Mouse (Mus musculus) midbrain, embryonic 10.5 days (tissue): ENCODE measurements around the gene Mbd5. TPM values are rescaled to one million over a fixed set of nuclear protein-coding genes. Genes with fewer than 3 reads are reported as not detected.

Experiments used
- DNase-seq: peaks from one replicate; pipeline ENCODE4 v3.0.0-alpha.2; 2017; ENCODE audit warnings: low spot score
- H3K27ac ChIP-seq: fragments of 300-500 bp; sonication (generic); replicated peaks from 2 replicates; pipeline ENCODE4 v1.5.1; 2016; ENCODE audit warnings: mild to moderate bottlenecking
- H3K27me3 ChIP-seq: fragments of 300-500 bp; sonication (generic); 2 replicates; pipeline ENCODE4 v1.6.1; 2016; ENCODE audit warnings: low read depth, mild to moderate bottlenecking; ENCODE audit not compliant: poor library complexity, severe bottlenecking
- H3K36me3 ChIP-seq: fragments of 300-500 bp; sonication (generic); 2 replicates; pipeline ENCODE4 v1.6.1; 2016; ENCODE audit warnings: mild to moderate bottlenecking, moderate library complexity
- H3K4me1 ChIP-seq: fragments of 300-500 bp; sonication (generic); 2 replicates; pipeline ENCODE4 v1.6.1; 2016
- H3K4me3 ChIP-seq: fragments of 300-500 bp; sonication (generic); 2 replicates; pipeline ENCODE4 v1.5.1; 2016; ENCODE audit warnings: mild to moderate bottlenecking, moderate library complexity
- H3K9me3 ChIP-seq: fragments of 300-500 bp; sonication (generic); replicated peaks from 2 replicates; pipeline ENCODE4 v1.6.1; 2016; ENCODE audit warnings: mild to moderate bottlenecking
- WGBS: fragments of 180-500 bp; shearing (Covaris S2); methylation state at CpG from one replicate; pipeline ENCODE4 v1.1.7; 2016; 5-methylcytosine and 5-hydroxymethylcytosine counted together
- polyA plus RNA-seq: library from polyadenylated mRNA; unstranded; fragments of >200 nt; fragmentation: Nextera tagmentation; extraction: Ambion mirVana; gene quantifications from 2 replicates; pipeline ENCODE4 v1.2.1, GENCODE M21; 2016

The Mbd5 gene
- polyA plus RNA-seq, 1 experiment from 2014 or later: 21.9 TPM

DNA sequence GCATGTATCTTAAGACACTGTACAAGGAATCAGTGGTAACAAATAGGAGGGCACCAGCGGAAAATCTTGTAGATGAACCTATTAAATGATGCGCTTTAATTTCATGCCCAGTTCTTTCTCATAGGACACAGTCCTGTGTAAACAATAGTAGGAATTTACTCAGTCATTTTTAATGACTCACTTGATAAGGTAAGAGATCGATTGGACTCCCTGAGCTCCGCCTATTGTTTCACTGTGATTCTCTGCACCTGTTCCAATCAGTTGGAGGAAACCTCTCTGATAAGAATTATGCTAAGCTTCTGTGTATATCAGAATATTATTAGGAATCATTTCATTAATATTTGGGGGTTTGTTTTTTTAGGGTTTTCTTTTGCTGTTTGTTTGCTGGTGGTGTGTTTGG lies 100.7 kb downstream of the Mbd5 start:
- Histone ChIP-seq H3K27ac (no peak overlapping the region), H3K4me3 (no peak overlapping the region), H3K9me3 (peaks cover 7% of the 10 kb centered on the region; the same call in 1 of the 2 replicates), H3K27me3 (no peaks in the 10 kb centered on the region), H3K4me1 (no peaks in the 10 kb centered on the region), H3K36me3 (no peaks in the 10 kb centered on the region)
- 96% methylated on average over 4 of the region's 4 CpGs for WGBS
- DNase-seq: no peak

DNA sequence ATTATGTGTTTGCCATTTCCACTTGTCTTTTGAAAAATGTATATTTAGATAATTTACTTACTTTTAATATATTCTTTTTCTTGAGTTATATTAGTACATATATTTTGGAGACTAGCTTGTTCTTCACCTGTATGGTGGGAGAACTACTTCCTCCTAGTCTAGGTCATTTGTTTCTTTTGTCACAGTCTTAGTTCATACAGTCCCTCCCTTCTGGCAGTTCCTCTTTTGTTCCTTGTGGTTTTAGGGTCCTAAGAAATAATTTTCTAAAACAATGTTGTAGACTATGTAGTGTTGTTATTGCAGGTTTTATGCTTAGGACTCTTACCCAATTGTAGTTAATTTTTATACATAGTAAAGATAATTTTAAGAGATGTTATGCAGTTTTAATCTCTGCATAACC lies 118.6 kb downstream of the Mbd5 start:
- Histone ChIP-seq H3K27ac (no peak overlapping the region), H3K27me3 (no peaks in the 10 kb centered on the region), H3K36me3 (no peaks in the 10 kb centered on the region), H3K4me1 (no peaks in the 10 kb centered on the region), H3K9me3 (no peaks in the 10 kb centered on the region), H3K4me3 (no peak overlapping the region)
- no peak for DNase-seq

DNA sequence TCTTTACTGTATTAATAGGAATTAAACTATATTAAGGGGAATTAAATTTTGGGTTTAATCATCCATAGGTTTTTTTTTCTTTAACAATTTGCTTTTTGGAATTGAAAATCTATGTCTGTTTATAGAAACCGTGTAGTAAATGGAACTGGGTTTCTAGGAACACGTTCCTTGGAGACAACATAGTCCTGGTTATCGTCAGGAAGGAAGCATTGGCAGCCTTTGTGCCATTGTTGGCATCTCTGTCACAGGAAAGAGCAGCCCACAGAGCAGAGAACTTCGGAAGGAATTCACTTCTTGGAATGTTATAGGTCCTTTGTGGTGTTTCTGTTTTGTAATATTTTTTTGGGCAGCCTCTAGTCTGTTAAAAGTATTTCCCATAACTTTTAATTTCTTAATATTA lies 135.7 kb downstream of the Mbd5 start:
- WGBS: 87% methylated on average over 4 of the region's 4 CpGs
- DNase-seq: no peak
- Histone ChIP-seq H3K9me3 (no peaks in the 10 kb centered on the region), H3K27ac (no peak overlapping the region), H3K4me3 (no peak overlapping the region), H3K36me3 (no peaks in the 10 kb centered on the region), H3K4me1 (no peaks in the 10 kb centered on the region), H3K27me3 (no peaks in the 10 kb centered on the region)

DNA sequence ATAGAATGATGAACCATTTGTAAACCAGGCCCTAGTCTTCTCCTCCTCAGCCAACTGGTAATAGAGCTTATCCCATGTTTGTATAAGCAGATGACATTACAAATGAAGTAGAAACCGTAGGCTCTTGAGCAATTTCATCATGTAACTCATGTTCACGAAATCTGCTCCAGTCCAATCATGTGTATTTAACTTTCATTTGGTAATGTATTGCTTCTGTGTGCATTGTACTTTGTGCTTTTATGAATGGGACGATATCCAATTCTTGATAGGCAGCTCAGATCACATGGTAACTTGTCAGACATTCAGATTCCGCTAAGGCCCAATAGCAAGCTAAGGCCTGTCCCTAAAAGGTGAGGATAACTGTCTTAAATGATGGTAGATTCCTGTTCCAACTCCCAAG lies 141.5 kb downstream of the Mbd5 start:
- no peak for DNase-seq
- 95% methylated on average over 4 of the region's 4 CpGs for WGBS
- Histone ChIP-seq H3K4me1 (no peaks in the 10 kb centered on the region), H3K27me3 (no peaks in the 10 kb centered on the region), H3K9me3 (no peaks in the 10 kb centered on the region), H3K27ac (no peak overlapping the region), H3K4me3 (no peak overlapping the region), H3K36me3 (no peaks in the 10 kb centered on the region)

DNA sequence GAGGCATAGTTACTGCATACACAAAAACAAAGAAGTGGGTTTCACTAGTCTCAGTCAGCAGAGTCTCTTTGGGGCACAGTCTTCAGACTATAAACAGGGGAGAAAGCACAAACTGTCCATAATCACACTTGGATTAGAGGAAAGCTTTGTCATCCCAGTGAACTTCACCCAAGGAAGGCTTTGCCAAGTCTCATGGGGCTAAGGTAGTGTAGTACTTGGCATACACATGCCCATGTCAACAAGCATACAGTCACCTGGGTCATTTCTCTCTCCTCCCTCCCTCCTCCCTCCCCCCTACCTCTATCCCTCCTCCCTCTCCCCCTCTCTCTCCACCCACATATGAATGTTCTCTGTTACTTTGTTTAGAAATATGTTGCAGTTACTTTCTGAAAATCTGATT lies 147.5 kb downstream of the Mbd5 start:
- no peaks in the 10 kb centered on the region for H3K4me1 ChIP-seq
- no peak overlapping the region for H3K27ac ChIP-seq
- H3K4me3 ChIP-seq: no peak overlapping the region
- H3K9me3 ChIP-seq: no peaks in the 10 kb centered on the region
- DNase-seq: no peak
- peaks cover 10% of the 10 kb centered on the region for H3K36me3 ChIP-seq
- H3K27me3 ChIP-seq: no peaks in the 10 kb centered on the region

DNA sequence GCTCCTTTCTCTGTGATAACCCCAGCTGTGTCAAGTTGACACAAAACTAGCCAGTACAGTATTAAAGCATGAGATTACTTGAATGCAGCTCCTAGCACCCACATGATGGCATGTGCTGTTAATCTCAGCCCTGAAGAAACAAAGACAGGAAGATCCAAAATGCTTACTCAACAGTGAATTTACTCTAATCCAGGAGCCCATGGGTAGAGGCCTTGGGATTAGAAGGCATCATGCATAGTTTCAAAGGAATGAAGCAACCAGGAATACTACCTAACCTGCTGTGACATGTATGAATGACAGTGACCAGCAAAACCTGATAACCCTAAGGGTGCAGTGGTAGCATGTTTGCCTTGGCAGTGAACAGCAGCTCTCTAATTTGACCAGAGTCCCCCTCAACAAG lies 159.6 kb downstream of the Mbd5 start:
- no peak overlapping the region for H3K27ac ChIP-seq
- no peaks in the 10 kb centered on the region for H3K9me3 ChIP-seq
- H3K36me3 ChIP-seq: 0 out of 2 replicates have a peak, but pooled peaks cover 4% of the 10 kb centered on the region
- no peak for DNase-seq
- no peaks in the 10 kb centered on the region for H3K27me3 ChIP-seq
- H3K4me3 ChIP-seq: no peak overlapping the region
- no peaks in the 10 kb centered on the region for H3K4me1 ChIP-seq

DNA sequence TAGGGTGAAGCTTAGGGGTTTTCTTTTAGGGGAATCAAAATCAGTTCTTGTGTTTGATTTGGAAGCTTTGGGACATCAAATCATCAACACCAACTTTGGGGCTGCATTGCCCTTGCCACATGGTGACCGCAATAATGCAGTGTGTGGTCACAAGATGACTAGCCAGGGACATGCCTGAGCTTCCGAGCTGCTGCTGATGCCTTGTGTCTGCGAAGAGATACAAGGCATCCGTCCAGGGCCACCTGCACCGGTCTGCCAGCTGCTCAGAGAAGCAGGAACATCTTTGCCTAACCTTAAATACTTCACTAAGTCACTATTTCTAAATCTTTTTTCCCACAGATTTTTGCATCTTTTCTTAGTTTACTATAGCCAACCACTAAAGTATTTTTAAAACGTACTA lies 170.6 kb downstream of the Mbd5 start:
- H3K27ac ChIP-seq: no peak overlapping the region
- H3K4me1 ChIP-seq: no peaks in the 10 kb centered on the region
- H3K27me3 ChIP-seq: no peaks in the 10 kb centered on the region
- WGBS: 94% methylated on average over 6 of the region's 6 CpGs
- DNase-seq: no peak
- no peaks in the 10 kb centered on the region for H3K9me3 ChIP-seq
- 0 out of 2 replicates have a peak, but pooled peaks cover 3% of the 10 kb centered on the region for H3K36me3 ChIP-seq
- H3K4me3 ChIP-seq: no peak overlapping the region

DNA sequence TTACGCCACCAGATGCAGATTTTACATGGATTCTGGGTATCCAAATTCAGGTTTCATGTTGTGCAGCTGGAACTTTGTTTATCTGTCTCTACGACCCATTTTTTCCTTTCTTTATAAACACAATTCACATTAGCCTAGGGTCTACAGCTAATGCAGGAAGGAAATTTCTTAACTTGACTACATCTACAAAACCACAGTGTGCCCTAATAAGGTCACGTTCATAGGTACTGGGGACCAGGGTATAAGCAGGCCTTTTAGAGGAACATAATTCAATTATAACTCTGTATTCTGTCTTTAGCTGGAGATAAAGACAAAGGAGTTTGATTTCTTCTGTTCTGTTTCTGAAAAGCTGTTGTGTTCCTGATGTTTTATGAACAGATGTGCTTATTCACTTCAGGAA lies 172.3 kb downstream of the Mbd5 start:
- H3K36me3 ChIP-seq: 0 out of 2 replicates have a peak, but pooled peaks cover 3% of the 10 kb centered on the region
- WGBS: 94% methylated on average over 3 of the region's 3 CpGs

DNA sequence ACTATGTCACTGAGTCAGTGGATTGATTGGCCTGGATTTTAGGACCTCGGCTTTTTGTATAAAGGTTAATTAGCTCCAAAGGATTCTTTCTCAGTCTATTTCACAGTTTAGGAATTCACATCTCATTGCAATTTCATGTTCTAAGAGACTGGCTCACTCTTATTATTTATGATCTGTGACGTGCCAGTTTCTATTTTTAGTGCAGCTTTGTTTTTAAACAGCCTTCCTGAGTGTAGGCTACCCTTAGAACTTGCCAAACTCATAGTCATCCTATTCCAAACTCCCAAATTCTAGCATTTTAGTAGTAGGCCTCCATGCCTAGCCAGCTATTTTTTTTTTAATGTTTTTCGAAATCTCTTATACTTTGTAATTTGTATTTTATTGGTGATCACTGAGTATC lies 192.9 kb downstream of the Mbd5 start:
- H3K4me1 ChIP-seq: no peaks in the 10 kb centered on the region
- H3K27me3 ChIP-seq: no peaks in the 10 kb centered on the region
- H3K9me3 ChIP-seq: no peaks in the 10 kb centered on the region
- DNase-seq: no peak
- WGBS: 93% methylated on average over 3 of the region's 3 CpGs
- no peaks in the 10 kb centered on the region for H3K36me3 ChIP-seq
- no peak overlapping the region for H3K4me3 ChIP-seq
- H3K27ac ChIP-seq: no peak overlapping the region

More for the DNA sequence above, 172.3 kb downstream of the Mbd5 start:
- H3K4me3 ChIP-seq: no peak overlapping the region
- no peak overlapping the region for H3K27ac ChIP-seq
- no peaks in the 10 kb centered on the region for H3K4me1 ChIP-seq
- H3K9me3 ChIP-seq: no peaks in the 10 kb centered on the region
- no peak for DNase-seq
- no peaks in the 10 kb centered on the region for H3K27me3 ChIP-seq

DNA sequence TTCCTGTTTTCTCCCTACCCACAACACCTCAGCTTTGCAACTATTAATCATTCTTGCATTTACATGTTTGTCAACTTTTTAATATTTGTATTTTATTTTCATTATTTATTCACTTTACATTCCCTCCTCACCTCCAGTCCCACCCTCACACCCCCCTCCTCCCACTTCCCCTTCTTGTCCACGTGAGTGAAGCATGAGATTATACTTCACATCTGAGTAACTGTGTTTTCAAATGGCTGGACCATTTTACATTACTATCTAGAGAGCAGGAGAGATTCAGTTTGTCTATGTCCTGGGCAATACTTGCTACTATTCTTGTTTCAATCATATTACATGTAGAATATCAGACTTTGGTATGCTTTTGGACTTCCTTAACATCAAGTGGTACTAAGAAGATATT lies 204.3 kb downstream of the Mbd5 start:
- Histone ChIP-seq H3K27me3 (no peaks in the 10 kb centered on the region), H3K4me3 (no peak overlapping the region), H3K27ac (no peak overlapping the region), H3K36me3 (no peaks in the 10 kb centered on the region; the same call in 1 of the 2 replicates), H3K4me1 (no peaks in the 10 kb centered on the region), H3K9me3 (no peaks in the 10 kb centered on the region)
- no peak for DNase-seq
- 81% methylated on average over 1 of the region's 1 CpGs for WGBS

DNA sequence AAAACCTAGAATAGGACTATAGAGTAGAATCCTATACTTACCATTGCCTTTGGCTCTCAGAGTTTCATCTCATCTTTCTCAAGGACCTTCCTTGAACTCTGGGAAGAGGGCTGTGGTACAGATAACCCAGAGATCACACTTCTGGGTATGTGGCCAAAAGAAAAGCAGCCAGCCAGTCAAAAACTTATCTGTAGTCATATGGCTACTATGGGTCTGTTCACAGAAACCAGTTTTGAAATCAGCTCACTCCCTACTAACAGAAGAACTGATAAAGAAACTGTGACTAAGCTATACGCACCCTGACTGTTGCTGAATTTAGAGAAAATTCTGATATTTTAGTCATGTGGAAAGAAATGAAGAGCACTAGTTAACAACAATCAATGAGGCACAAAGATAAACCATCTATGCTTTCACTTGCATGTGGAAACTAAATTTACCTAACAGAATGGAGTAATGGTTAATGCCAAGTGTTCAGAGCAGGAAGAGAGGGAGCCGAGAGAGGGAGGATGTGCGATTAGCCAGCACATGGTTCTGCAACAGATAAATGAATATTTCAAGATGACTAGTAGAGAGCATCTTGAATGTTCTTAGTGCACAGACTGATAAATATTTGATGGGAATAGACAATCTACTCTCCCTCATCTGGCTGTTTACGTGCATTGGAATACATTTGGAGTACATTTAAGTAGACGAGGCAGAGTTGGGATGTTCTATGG lies 211.1 kb downstream of the Mbd5 start:
- H3K36me3 ChIP-seq: peaks cover 7% of the 10 kb centered on the region
- H3K4me1 ChIP-seq: no peaks in the 10 kb centered on the region
- no peak for DNase-seq
- H3K27ac ChIP-seq: no peak overlapping the region
- no peaks in the 10 kb centered on the region for H3K27me3 ChIP-seq
- no peak overlapping the region for H3K4me3 ChIP-seq
- H3K9me3 ChIP-seq: peaks cover 5% of the 10 kb centered on the region; the same call in 1 of the 2 replicates
- WGBS: 94% methylated on average over 5 of the region's 5 CpGs

DNA sequence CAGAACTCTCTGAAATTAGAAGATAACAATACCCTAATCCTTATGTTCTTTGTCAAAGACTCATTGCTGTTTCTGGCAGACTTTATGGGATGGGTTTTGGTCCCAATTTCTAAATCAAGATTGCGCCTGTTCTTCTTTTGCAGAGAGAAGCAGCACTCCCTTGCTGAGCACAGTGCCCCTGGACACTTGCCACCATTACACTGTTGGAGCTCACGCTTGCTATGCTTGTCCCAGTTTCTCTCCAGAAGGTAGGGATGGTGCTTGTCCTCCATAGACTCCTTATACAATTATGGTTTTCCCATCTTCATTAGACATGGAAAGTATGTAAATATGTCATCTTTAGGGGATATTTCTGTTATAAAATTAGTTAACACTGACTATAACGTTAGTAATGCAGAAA lies 220.5 kb downstream of the Mbd5 start:
- H3K27me3 ChIP-seq: no peaks in the 10 kb centered on the region
- H3K9me3 ChIP-seq: 0 out of 2 replicates have a peak, but pooled peaks cover under 1% of the 10 kb centered on the region
- DNase-seq: no peak
- H3K27ac ChIP-seq: no peak overlapping the region
- WGBS: 97% methylated on average over 3 of the region's 3 CpGs
- no peaks in the 10 kb centered on the region for H3K4me1 ChIP-seq
- H3K4me3 ChIP-seq: no peak overlapping the region
- peaks cover 3% of the 10 kb centered on the region; the same call in 1 of the 2 replicates for H3K36me3 ChIP-seq

DNA sequence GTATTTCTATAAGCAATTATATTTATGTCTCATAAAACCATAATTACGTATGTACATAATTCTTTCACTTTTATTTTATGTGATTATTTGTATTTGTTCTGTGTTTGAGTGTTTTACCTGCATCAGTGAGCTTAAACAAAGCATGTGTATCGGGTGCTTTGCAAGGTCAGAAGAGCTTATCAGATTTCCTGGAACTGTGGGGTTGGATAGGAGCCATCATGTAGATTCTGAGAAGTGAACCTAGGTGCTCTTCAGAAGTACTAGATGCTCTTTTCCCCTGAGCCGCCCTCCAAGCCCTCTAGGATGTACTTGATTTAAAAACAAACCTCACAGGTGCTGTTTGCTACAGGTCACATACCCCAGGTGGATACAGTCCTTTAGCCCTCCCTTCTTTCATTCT lies 227.7 kb downstream of the Mbd5 start:
- no peak overlapping the region for H3K4me3 ChIP-seq
- H3K36me3 ChIP-seq: peaks cover 4% of the 10 kb centered on the region; the same call in 1 of the 2 replicates
- 87% methylated on average over 3 of the region's 3 CpGs for WGBS
- no peaks in the 10 kb centered on the region for H3K27me3 ChIP-seq
- H3K4me1 ChIP-seq: no peaks in the 10 kb centered on the region
- DNase-seq: no peak
- H3K9me3 ChIP-seq: no peaks in the 10 kb centered on the region
- H3K27ac ChIP-seq: no peak overlapping the region

DNA sequence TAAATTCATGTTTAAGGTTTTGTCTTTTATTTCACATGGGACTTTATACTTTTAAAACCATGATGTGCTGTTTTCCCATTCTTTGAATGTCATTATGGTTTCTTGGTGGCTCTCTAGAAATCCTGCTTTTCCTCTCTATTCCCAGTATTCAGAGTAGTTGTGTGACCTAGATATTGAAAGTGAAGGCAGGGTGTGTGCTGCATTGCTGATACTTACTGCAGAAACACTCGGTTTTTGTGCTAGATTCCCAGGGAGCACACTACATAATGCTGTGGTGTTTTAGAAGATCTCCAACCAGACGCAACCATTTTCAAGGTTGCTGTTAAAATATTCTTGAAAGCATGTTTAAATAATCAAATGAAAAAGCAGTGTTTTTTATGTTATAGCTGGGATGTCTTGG lies 241.7 kb downstream of the Mbd5 start:
- H3K27ac ChIP-seq: no peak overlapping the region
- no peaks in the 10 kb centered on the region for H3K9me3 ChIP-seq
- H3K4me1 ChIP-seq: no peaks in the 10 kb centered on the region
- H3K27me3 ChIP-seq: no peaks in the 10 kb centered on the region
- no peak for DNase-seq
- WGBS: 78% methylated on average over 2 of the region's 2 CpGs
- H3K36me3 ChIP-seq: no peaks in the 10 kb centered on the region
- no peak overlapping the region for H3K4me3 ChIP-seq
